Mouse (Mus musculus): ENCODE results near the gene Rheb. TPM values are rescaled to one million over a fixed set of nuclear protein-coding genes. Genes with fewer than 3 reads are reported as not detected.

The Rheb gene
- 84.5 TPM for polyA plus RNA-seq (2017; shearing (Covaris generic))

DNA sequence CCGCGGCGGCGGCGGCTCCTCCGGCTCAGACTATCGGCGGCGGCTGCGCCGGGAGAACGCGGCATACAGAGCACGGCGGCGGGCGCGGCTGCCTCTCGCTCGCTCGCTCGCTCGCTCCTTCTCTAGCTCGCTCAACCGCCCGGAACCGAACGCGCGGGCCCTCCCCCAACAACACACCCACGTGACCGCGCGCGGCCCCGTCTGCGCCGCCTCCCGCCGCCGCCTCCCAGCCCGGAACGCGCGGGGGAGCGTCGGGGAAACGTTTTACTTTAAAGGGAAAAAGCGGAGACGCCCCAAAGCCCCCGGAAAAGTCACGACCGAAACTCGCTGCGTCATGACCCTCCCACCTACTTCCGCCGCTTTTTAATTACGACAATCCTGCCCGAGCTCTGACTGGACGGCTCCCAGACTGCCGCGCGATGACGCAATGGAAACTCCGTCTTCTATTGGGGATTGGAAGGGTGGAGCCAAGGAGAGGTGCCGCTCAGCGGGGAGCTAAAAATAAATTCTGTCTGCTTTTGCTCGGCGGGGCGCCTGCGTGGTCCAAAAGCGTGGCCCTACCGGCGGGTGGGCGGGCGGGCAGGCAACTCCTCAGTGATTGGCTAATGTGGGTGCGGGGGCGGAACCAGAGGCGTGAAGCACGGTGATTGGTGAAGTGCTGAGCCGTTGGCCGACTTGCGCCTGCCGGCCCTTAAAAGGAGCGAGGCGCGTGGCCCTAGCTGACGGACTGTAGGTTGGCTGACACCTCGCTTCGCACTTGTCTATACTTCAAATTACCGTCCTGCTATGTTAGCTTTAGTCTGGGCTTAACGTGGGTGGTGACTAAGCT, at the start of gene Rheb:
TSS of gene Rheb (minus strand) at position 351 of the 829 bp plus-strand sequence.

DNA sequence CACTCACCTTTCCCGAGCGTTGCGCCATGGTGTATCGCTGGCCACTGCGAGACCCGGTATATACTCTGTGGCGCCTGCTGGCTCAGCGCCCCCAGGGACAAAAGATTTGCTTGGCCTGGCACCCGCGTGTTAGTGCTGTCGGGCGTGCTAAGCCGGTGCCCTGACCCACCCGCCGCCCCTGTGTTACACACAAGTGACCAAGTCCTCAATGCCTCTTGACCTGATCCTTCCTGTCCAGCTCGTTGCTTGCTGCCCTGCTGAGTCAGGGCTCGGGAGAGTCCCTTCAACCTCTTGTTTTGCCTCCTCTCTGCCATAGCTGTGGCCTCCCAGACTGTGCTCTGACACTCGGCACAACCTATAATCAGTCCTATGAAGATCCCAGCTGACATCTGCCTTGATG, 84.6 kb downstream of the Rheb start, which contains the start of gene Crygn:
TSS of gene Crygn (minus strand) at position 193 of the 400 bp plus-strand sequence.

Other genes with a start within 250 kb of the Rheb start
- gene Smarcd3, start 218.2 kb downstream of the Rheb start, polyA plus RNA-seq (2017; shearing (Covaris generic)), result 1.4 TPM
- gene Nub1, start 157.1 kb downstream of the Rheb start, polyA plus RNA-seq (2017; shearing (Covaris generic)), result 91.7 TPM
- gene Wdr86, start 111.9 kb downstream of the Rheb start, polyA plus RNA-seq (2017; shearing (Covaris generic)), result 0.18 TPM
- gene Crygn, start 84.6 kb downstream of the Rheb start, polyA plus RNA-seq (2017; shearing (Covaris generic)), result 1.0 TPM